Mouse (Mus musculus) bone marrow macrophage, adult 2 months (primary cell): ENCODE measurements around the gene Olfr288. TPM values are rescaled to one million over a fixed set of nuclear protein-coding genes. Genes with fewer than 3 reads are reported as not detected.

Experiments
- H3K27ac ChIP-seq: 2 replicates; pipeline ENCODE4 v1.5.1; 2012; ENCODE audit warnings: low read depth, low read length; ENCODE audit not compliant: insufficient read depth
- H3K4me1 ChIP-seq: 2 replicates; pipeline ENCODE4 v1.6.1; 2012; ENCODE audit warnings: low read length; ENCODE audit not compliant: control insufficient read depth, insufficient read depth
- H3K4me3 ChIP-seq: 2 replicates; pipeline ENCODE4 v1.5.1; 2012; ENCODE audit warnings: mild to moderate bottlenecking, low read length, moderate library complexity; ENCODE audit not compliant: insufficient read depth
- CTCF ChIP-seq: IDR thresholded peaks from 2 replicates; pipeline ENCODE4 v1.5.1; 2012; ENCODE audit warnings: low read depth, mild to moderate bottlenecking, low read length, moderate library complexity
- POLR2A ChIP-seq: IDR thresholded peaks from 2 replicates; pipeline ENCODE4 v1.6.1; 2012; ENCODE audit warnings: mild to moderate bottlenecking, low read depth, low read length, borderline replicate concordance
- polyA plus RNA-seq: library from polyadenylated mRNA; stranded (reverse); fragments of >200 nt; gene quantifications from 2 replicates; pipeline ENCODE4 v1.2.4, GENCODE M21; 2012; ENCODE audit not compliant: missing spikeins, insufficient read depth, insufficient read length

Gene Olfr288
- not detected in 2 replicates for polyA plus RNA-seq

GRCm38 (mm10) chr15:98195442-98195841 is at the start of gene Olfr288:
Gene Olfr288 (minus strand): TSS chr15:98195542.
- Histone ChIP-seq H3K4me3 (no peak within 1 kb of the TSS), H3K27ac (no peak within 1 kb of the TSS), H3K4me1 (no peaks in the 10 kb centered on the region)
- TF ChIP-seq POLR2A (no peak), CTCF (no peak)

- TF ChIP-seq CTCF (no peak), POLR2A (no peak)
- H3K27ac ChIP-seq: no peak overlapping the region
- peaks cover 2% of the 10 kb centered on the region; the same call in 1 of the 2 replicates for H3K4me1 ChIP-seq
- H3K4me3 ChIP-seq: no peak overlapping the region
Observed at GRCm38 (mm10) chr15:98235442-98235841, 40.1 kb upstream of the Olfr288 start.

GRCm38 (mm10) chr15:98234350-98234749 is 39.0 kb upstream of the Olfr288 start, which contains the start of gene Olfr286:
Gene Olfr286 (minus strand): TSS chr15:98234450.
- H3K4me3 ChIP-seq: no peak within 1 kb of the TSS
- H3K4me1 ChIP-seq: peaks cover 2% of the 10 kb centered on the region; the same call in 1 of the 2 replicates
- H3K27ac ChIP-seq: no peak within 1 kb of the TSS
- no peak for TF ChIP-seq CTCF

DNA sequence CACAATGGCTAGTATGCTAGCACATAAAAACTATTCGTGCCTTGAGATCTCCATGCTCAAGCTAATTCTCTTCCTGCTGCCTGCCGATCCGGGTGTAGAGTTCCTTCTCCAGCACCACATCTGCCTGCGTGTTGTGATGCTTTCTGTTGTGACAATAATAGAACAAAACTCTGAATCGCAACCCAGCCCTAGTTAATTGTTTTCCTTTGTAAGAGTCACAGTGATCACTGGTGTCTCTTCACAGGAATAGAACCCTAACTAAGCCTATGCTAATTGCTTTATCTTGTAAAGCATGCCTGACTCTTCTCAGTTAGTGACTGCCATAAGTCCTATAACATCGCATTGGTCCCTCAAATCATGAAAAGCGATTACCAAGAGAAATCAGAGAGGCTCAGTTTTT is 30.8 kb upstream of the Olfr288 start:
- TF ChIP-seq CTCF (no peak), POLR2A (no peak)
- Histone ChIP-seq H3K4me1 (no peaks in the 10 kb centered on the region), H3K27ac (no peak overlapping the region), H3K4me3 (no peak overlapping the region)

GRCm38 (mm10) chr15:98225610-98226009 is 30.3 kb upstream of the Olfr288 start:
- Histone ChIP-seq H3K27ac (no peak overlapping the region), H3K4me1 (no peaks in the 10 kb centered on the region), H3K4me3 (no peak overlapping the region)
- TF ChIP-seq CTCF (no peak), POLR2A (no peak)

DNA sequence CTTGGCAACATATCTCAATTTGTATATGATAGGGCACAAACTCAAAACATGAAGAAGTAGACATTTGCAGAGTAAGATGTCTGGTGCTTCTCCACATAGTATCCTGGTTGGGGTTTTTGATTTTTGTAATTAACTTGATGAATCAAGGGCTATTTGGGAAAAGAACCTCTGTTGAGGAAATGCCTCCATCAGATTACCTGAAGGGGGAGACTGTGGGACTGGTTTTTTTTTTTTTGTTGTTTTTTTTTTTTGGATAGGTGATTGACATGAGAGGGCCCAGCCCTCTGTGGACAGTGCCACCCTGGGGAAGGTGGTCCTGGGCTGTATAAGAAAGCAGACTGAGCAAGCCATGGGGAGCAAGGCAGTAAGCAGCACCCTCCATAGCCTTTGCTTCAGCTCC is 27.0 kb upstream of the Olfr288 start:
- TF ChIP-seq POLR2A: no peak
- TF ChIP-seq CTCF: no peak
- H3K27ac ChIP-seq: no peak overlapping the region
- no peak overlapping the region for H3K4me3 ChIP-seq
- H3K4me1 ChIP-seq: no peaks in the 10 kb centered on the region

- H3K27ac ChIP-seq: no peak within 1 kb of the TSS
- TF ChIP-seq POLR2A: no peak
- no peak for TF ChIP-seq CTCF
- no peak within 1 kb of the TSS for H3K4me3 ChIP-seq
- no peaks in the 10 kb centered on the region for H3K4me1 ChIP-seq
Observed at GRCm38 (mm10) chr15:98220877-98221276, 25.5 kb upstream of the Olfr288 start, which contains the start of the genes Gm44579 and Olfr287. Gene Gm44579 (minus strand): TSS chr15:98220977. Gene Olfr287 (minus strand): TSS chr15:98221056.

DNA sequence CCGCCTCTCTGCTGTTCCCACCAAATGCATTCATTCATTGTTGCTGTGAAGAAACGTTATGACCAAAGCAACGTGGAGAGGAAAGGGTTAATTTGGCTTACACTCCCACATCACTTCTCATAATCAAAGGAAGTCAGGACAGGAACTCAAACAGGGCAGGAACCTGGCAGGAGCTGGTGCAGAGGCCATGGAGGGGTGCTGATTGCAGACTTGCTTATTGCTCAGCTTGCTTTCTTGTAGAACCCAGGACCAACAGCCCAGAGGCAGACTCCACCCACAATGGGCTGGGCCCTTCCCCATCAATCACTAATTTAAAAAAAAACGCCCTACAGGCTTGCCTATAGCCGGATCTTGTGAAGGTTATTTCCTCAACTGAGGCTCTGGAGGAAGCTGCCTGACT is 18.8 kb upstream of the Olfr288 start:
- Histone ChIP-seq H3K4me1 (peaks cover 4% of the 10 kb centered on the region; the same call in 1 of the 2 replicates), H3K27ac (no peak overlapping the region), H3K4me3 (no peak overlapping the region)
- no peak for TF ChIP-seq CTCF
- TF ChIP-seq POLR2A: no peak

GRCm38 (mm10) chr15:98213336-98213870 is 18.1 kb upstream of the Olfr288 start:
- peaks cover 4% of the 10 kb centered on the region; the same call in 1 of the 2 replicates for H3K4me1 ChIP-seq
- H3K4me3 ChIP-seq: no peak overlapping the region
- no peak overlapping the region for H3K27ac ChIP-seq
- no peak for TF ChIP-seq CTCF
- TF ChIP-seq POLR2A: no peak

GRCm38 (mm10) chr15:98209676-98210075 is 14.3 kb upstream of the Olfr288 start:
- no peak for TF ChIP-seq CTCF
- Histone ChIP-seq H3K4me1 (peaks cover 4% of the 10 kb centered on the region; the same call in 1 of the 2 replicates), H3K4me3 (no peak overlapping the region), H3K27ac (no peak overlapping the region)

- no peak overlapping the region for H3K27ac ChIP-seq
- no peak for TF ChIP-seq CTCF
- TF ChIP-seq POLR2A: no peak
- no peak overlapping the region for H3K4me3 ChIP-seq
- H3K4me1 ChIP-seq: peaks cover 4% of the 10 kb centered on the region; the same call in 1 of the 2 replicates
Observed at GRCm38 (mm10) chr15:98184456-98184855, 10.9 kb downstream of the Olfr288 start.
